Mouse (Mus musculus) CD4-positive, CD25-positive, alpha-beta regulatory T cell, adult 4 months (primary cell): Measurements from ENCODE around the gene Zzef1. TPM values are rescaled to one million over a fixed set of nuclear protein-coding genes. Genes with fewer than 3 reads are reported as not detected.
"Not testable (repeated sequence)": the region's sequence is repeated elsewhere in the genome, so short reads cannot be mapped to it uniquely, and the experiment has no call there.

Experiments
- ATAC-seq: one replicate; pipeline ENCODE4 v1.8.0; 2017
- polyA plus RNA-seq, 2 experiments: library from polyadenylated mRNA; unstranded; fragments of 100-300 nt; shearing (Covaris generic); gene quantifications; one replicate each; pipeline ENCODE4 v1.2.1; 2017

Zzef1 gene
- polyA plus RNA-seq, result 10 to 100 TPM; 25.7 to 32.2 TPM

DNA sequence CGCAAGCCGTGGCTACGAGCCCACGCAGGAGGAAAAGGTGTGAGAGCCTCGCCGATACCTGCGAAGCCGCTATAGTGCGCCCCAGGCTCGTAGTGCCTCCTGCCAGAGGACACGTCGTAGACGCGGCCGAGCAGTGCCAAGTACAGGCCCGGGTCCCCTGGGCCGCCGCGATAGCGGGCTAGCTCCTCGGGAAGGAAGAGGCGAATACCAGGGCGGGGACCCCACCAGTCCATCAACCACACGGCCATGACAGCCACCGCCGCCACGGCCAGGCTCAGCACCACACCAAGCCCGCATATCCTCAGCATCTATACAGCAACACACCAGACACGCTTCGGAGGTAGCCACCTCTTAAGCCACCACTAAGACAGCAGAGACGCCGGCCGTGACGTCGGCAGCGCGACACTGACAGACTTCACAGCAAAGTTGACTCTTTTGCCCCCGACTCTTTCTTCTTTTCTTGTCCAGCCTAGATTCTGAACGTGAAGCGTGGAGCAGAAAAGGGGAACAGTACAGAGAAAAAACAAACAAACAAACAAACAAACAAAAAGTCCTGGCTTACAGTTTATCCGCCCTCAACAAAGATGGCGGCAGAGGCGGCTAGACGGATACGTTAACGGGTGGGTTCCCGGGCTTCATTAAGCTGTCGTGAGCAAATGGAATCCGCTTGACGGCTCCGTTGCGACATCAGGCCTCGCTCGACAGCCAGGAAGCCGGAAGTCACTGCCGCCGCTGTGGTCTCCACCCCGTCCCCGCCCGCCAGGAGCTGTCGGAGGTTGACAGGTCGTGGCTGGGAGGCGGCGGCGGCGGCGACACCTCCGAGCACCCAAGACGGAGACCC, at the start of gene Zzef1, which contains the start of gene Cyb5d2:
TSS of gene Zzef1 (plus strand) at position 772 of the 841 bp plus-strand sequence.
TSS of gene Cyb5d2 (minus strand) at position 688 of the 841 bp plus-strand sequence.
- peak; percentile 89 for ATAC-seq

DNA sequence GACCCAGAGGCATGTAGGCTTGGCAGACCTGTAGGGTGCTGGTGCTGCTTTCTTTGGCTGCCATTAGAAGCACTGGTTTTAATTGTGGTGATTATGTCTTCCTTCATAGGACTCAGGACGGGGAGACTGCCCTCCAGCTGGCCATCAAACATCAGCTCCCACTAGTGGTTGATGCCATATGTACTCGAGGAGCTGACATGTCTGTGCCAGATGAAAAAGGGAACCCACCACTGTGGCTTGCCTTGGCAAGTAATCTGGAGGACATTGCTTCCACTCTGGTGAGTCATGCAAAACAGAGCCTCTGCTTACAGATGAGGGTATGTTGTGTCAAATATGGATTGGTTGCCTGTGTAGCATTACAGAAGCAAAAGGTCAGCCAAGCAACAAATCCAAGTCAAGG, 44.1 kb upstream of the Zzef1 start:
- no peak for ATAC-seq

DNA sequence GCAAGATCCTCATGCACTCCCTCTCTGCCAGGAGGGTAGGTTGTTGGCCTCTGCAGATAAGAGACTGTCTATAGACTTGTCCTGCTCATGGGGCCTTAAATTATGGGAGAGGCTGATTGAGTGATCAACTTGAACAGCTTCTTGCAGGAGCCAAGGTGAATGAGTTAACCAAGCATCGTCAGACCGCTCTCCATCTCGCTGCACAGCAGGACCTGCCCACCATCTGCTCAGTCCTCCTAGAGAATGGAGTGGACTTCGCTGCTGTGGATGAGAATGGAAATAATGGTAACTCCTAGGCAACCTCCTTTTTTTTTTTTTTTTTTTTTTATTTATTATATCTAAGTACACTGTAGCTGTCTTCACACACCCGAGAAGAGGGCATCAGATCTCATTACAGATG, 37.7 kb upstream of the Zzef1 start:
- ATAC-seq, result no peak

DNA sequence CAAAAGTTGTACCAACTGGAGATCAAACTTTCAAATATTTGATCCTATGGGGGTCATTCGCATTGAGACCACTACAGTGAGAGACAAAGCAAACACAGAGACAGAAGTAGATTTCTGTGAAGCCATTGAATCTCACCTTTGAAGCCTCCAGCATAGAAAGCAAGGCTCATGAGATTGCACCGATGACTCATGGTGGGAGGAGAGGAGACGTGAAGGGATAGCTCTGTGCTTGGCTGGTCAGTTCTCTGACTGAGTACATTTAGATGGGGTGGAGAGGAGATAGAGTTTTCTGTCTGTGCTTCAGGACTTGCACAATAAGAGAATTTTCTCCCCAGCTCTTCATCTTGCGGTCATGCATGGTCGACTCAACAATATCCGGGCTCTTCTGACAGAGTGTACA, 36.4 kb upstream of the Zzef1 start:
- ATAC-seq, result no peak

DNA sequence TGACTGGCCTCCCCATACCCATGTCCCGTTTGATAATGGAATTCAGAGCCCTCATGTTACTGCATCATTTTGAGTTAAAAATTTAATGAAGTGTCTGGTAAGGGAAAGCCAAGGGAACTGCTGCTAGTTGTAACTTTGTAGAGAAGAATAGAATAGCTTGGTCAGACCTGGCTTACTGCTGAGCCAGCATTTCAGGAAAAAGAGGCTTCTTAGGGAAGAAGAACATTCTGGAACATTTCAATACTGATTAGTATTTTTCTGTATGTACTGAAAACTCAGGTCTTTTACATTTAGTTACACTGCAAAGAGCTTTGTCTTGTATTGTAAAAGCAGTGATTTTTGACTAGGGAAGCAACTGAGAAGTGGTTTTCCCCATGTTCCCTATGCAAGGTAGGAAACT, 35.2 kb upstream of the Zzef1 start:
- ATAC-seq, result no peak

DNA sequence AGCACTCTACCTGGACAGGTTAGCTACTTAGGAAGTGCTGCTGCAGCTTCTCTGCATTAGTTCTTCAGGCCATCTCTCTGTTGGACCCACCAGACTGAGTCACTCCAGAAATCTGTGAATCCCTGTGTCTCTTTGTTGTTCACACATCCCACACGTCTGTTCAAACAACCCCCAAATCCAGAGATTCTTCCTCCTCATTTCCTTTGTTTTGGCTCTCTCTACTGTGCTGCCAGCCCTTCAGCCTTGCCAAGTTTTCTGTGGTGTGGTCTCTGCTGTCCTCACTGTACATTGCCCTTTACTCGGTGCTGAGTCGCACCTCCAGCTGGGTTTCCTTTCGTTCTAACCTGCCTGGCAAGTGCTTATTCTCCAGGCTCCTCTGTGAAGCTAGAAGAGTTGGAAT, 31.8 kb upstream of the Zzef1 start:
- ATAC-seq, result no peak

DNA sequence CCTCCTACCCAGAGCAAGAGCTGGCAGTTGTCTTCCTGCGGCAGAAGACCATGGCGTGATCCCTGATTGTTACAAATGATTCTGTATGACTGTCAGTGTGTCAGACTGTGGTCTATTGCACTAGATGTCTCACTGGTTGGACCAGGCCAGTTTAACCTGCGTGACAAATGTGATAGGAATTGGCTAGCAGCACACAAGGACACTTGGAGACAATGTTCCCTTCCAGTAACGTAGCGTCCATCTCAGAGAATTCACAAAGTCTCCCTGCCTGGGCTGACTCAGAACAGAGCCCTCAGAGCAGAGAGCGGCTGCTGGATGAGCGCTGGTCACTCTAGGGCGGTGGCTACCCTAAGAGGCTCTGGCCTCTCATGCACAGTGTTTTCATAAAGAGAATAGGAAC, 28.3 kb upstream of the Zzef1 start:
- no peak for ATAC-seq

DNA sequence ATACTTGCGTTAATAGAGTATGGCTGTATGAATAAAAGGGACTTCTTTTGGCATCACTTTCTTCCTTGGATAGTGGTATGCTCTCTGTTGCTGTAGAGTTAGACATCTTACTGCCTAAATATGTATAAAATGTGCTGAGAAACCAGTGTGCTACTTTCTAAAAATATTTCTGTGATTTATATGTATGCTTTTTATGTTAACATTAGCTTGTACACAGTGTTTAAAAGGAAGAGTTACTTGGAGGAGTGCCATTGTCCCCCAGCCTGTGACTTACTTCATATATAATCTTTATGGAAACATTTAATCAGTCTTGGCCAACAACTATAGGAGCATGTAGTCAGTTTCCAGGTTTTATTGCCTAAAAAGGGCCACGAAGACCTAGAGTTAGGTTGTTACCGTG, 27.0 kb upstream of the Zzef1 start:
- no peak for ATAC-seq

DNA sequence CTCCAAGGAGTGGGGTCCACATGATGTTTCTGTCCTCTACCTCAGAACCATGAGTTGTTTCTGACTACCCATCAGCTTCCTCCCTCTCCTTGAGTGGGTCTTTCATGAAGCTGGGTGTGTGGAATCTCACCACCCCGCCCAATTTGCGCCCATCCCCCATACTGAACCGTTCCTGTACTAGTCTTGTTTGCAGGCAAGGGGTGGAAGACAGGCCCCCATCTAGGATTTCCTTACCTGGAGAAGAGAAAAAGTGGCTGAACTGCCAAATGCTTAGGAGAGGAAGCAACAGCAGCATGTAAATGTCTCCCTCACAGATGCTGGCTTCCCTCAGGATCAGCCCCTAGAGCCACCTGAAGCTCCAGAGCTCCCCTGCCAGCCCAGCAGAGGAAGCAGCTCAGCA, 25.7 kb upstream of the Zzef1 start:
- no peak for ATAC-seq

DNA sequence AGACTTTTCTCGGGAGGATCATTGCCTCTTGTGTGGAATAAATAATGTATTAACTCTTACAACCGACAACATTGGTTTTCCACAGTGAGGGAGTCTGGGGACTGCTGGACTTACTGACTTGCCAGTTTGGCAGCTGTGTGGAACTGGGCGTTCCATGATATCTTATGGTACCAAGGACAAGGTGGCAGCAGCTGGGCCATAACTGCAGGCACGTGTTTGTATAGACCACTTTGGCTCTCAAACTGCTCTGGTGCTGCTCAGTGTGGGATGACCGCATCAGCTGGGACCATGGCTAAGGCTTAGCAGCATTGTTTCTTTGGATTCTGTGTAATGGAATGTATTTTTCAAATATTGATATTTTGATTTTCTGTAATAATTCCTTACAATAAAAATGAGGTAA, 25.2 kb upstream of the Zzef1 start:
- ATAC-seq, result no peak

DNA sequence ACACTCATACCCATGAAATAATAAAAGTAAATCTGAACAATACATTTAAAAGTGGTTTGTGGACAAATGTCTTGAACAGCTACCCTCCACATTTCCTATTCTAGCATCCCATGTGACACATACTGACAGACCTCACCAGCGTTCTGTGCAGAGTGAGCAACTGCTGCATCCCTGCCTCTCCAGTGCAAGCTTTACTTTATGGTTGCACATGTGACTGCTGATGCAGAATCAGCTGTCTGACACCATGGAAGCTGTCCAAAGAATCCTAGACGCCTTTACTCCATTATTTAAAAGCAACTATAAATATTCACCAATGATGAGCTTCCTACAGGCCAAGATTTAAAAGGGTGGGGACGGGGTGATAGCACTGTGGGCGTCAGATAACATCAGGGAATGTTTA, 24.6 kb upstream of the Zzef1 start:
- ATAC-seq, result no peak

DNA sequence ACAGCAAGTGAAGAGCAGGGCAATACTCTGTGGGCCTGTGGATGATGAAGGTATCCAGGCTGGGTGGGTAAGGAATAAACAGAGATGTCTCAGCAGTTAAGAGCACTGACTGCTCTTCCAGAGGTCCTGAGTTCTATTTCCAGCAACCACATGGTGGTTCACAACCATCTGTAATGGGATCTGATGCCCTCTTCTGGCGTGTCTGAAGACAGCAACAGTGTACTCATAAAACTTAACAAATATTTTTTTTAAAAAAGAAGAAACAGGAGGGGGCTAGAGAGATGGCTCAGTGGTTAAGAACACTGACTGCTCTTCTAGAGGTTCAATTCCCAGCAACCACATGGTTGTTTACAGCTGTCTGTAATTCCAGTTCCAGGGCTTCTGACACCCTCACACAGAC, 23.4 kb upstream of the Zzef1 start:
- not testable (repeated sequence) for ATAC-seq

DNA sequence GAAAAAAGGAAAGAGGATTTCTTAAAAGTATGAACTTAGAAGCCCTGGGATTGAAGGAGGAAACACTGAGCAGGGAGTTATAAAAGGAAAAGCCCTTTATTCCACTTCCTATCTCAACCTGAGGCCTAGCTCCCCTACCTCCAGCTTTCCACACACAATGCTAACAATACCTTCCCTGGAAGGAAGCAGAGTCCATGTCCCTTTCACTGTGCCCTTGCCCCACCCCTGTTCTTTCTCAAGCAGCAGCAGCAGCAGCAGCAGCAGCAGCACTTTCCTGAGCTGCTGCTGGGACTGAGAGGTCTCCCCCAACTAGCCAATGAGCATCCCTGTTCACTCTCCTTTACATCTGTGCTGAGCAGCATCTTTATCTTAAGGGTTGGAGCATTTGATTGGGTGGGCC, 17.1 kb upstream of the Zzef1 start:
- no peak for ATAC-seq

DNA sequence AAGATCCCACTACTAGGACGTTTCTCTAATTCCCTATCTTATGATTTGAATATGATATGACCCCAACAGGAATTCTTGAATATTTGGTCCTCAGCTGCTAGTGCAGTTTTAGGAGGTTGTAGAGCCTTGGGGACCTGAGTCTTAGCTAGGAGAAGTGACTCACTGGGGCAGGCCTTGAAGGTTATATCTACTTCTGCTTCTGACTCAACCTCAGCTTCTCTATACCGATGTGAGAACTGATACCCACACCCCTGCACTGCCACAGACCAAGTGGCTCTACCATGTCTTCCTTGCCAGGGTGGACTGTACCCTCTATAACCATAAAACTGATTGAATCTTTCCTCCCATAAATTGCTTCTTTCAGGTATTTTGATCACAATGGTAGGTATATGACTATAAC, 13.9 kb upstream of the Zzef1 start:
- no peak for ATAC-seq

DNA sequence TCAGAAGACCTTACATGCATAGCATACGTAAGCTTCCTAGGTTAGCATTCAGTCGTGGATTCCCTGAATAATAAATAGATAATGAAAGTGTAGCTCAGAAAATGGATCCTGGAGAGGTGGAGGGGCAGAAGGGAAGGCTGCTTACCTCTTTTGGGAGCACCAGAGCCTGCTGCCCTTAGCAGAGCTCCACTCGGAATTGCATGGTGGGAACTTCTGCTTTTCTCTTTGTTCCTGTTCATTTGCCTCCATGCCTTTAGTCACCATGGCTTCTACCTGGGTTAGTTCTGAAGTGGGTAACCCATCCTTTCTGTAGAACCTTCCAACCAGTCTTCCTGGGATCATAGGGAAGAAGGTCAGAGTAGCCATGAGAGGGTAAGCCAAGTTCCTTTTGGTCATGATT, 13.5 kb upstream of the Zzef1 start:
- no peak for ATAC-seq

DNA sequence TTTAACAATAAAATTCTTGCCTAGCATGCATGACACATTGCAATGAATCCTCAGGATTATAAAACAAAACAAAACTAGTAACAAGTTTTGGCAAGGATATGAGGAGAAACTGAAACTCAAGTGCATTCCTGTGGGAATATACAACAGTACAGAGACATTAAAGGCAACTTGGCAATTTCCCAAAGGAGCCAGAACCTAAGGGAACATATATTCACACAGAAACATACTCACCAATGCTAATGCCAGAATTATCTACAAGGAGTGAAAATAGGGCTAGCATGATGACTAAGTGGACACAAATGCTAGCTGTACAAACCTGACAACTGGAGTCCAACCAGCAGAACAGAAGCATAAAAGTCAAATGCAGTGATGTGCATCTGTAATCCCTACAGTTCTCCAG, 4.0 kb upstream of the Zzef1 start:
- ATAC-seq, result no peak

DNA sequence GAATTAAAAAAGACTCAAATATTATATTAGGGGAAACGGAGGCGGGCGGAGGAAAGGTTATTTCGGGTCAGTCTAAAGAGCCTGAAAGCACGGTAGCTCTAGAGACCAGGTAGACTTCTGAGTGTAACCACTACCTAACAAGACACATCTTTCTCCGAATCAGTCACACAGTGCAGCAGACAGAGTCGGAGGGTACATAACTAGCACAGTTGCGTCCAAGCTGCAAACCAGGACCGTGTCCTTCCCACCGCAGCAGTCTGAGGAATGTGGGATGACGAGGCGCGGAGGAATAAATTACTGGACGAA, 924 bp upstream of the Zzef1 start:
- no peak for ATAC-seq

DNA sequence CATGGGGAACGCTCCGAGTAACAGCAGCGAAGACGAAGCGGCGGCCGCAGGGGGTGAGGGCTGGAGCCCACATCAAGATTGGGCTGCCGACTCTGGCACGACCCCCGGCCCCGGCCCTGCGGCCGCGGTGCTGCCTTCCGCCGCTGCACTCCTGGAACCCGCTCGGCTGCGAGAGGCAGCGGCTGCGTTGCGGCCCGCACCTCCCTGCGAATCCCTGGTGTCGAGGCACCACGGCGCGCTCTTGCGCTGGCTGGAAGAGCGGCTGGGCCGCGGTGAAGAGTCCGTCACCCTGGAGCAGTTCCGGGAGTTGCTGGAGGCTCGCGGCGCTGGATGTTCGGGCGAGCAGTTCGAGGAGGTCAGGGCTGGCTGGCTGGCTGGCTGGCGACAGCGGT, 266 bp downstream of the Zzef1 start:
- ATAC-seq, result peak; percentile 11

DNA sequence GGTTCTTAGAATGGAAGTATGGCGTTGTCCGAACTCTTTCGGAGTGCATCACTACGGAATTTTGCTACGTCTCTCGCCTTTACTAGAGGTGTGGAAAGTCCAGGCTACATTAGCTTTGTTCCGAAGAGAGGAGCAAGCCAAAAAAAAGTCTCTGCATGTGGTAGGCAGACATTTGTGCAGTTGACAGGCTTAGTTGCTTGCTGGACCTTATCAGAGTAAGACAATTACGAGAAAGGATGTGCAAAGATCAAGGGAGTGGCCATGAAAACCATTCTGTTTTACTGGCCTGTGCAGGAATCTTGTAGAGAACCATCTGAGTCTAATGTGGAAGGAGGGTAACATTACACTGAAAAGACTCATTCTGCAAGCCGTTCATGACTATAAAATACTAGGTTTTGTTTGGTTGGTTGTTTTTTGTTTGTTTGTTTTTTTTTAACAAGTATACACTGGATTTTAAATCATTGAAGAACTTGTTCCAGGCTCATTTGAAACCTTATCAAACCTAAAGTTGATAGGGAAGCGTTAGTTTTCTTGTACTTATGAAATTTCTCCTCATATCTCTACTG, 830 bp downstream of the Zzef1 start:
- no peak for ATAC-seq

DNA sequence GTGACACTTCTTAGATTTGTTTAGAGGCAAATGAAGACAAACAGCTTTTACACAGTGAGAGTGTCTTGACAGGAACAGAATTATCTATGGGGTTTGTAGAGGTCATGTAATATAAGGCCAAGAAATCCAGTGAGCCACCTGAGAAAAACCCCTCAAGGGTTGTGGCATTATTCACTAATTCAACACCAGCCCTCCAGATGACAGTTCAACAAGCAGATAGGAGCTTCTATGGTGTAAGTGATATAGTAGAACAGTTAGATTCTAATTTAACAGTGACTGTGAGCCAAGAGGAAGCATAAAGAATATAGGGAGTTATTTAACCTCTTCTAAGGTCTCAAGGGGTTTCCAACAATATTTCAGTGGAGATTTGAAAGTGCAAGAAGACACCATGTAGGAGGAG, 2.1 kb downstream of the Zzef1 start:
- no peak for ATAC-seq

DNA sequence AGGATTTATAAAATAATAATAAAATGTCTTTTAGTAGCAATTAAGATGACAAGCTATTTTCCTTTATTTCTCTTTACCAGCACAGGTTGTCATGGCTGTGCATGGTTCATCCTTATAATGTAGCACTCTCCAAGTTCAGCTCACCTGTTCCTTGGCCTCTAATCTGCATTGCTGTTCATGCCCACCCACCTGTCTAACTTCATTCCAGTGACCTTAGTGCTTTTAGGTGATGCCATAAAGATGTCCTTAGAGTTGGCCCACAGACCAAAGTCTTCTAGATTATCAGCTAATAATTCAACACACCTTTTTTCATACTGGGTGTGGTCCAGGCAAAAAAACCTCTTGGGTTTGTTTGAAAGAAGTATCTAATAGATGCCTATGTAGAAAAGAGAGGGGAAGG, 5.2 kb downstream of the Zzef1 start:
- ATAC-seq, result no peak

DNA sequence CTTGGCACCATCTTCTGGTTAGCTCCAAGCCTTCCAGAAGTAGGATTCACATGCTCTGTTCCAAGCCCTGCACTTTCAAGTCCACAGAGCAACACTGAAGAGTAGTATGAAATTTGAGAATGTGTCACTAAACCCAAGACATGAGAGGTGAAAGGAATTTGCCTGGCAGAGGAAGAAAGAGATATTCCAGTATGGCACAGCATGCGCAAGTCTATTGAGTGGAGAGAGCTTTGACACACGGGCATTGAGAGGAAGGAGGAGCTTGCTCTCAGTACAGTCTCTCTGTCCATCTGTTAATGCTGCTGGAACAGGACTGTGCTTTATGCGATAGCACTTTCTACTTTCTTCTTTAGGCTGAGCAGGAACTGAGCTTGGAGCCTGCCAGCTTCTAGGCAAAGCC, 7.0 kb downstream of the Zzef1 start:
- ATAC-seq, result no peak

DNA sequence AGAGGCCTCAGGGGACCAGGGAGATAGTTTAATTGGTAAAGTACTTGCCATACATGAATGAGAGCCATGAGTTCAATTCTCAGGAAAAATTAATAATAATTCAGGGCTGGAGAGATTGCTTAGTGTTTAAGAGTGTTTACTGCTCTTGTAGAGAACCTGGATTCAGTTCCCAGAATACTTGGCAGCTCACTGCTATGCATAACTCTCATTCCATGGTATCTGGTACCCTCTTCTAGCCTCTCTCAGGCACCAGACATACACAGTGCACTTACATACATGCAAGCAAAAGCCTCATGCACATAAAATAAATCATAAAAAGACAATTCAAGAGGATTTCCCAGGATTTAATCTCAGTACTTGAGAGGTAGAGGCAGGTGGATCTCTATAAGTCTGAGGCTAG, 8.6 kb downstream of the Zzef1 start:
- no peak for ATAC-seq

DNA sequence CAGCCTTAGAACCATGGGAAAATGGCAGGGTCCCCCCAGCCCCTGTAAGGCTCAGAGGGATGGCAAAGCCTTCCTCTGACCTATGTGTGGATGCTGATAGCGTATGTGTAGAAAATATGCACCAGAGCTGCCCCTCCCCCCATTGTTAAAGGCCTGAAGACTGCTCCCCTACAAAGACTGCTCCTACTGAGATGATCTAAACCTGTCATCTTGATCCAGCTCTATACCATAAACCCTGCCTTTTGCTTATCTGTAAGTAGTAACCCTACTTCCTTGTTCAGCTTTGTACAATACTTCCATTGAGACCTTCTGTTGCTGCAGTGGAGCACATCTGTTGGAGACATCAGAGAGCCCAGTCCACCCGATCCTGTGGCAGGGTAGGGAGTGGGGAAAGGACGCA, 9.2 kb downstream of the Zzef1 start:
- no peak for ATAC-seq

DNA sequence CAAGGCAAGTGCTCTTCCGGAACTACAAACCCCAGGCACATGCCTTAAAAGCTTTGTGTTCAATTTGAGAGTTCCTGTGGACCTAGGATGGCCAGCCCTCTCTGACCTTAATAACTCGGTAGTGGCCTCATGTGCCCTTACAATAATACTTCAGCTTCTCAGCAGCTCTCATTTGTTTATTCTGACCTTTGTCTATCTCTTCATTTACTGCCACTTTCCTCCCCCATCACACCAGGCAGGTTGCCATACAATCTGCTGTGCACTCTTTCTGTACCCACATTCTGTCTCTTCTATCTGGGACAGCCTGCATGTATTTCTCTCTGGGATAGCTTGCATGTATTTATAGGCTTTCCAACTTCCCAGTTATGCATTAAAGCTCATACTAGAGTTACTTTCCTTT, 10.5 kb downstream of the Zzef1 start:
- ATAC-seq, result no peak
